Mouse (Mus musculus) embryo, embryonic 10 days (tissue): ENCODE results near the gene Foxs1.
A peak's percentile ranks its signal among the peaks of the same experiment; 100 is the strongest.

Experiments
- DNase-seq: peaks from one replicate; pipeline ENCODE4 v3.0.0-alpha.2; 2015; ENCODE audit warnings: low spot score

The Foxs1 gene

GRCm38 (mm10) chr2:152928219-152928987 lies 4.6 kb downstream of the Foxs1 start:
- no peak for DNase-seq

GRCm38 (mm10) chr2:152927371-152927770 lies 5.6 kb downstream of the Foxs1 start:
- no peak for DNase-seq

- no peak for DNase-seq
Measured at GRCm38 (mm10) chr2:152926896-152927295, 6.1 kb downstream of the Foxs1 start.

GRCm38 (mm10) chr2:152925189-152925872 lies 7.7 kb downstream of the Foxs1 start:
- DNase-seq: peak; percentile 90

- no peak for DNase-seq
Measured at GRCm38 (mm10) chr2:152924543-152924942, 8.5 kb downstream of the Foxs1 start.

GRCm38 (mm10) chr2:152924128-152924527 lies 8.9 kb downstream of the Foxs1 start:
- DNase-seq: no peak

GRCm38 (mm10) chr2:152923621-152924020 lies 9.4 kb downstream of the Foxs1 start:
- DNase-seq: no peak

GRCm38 (mm10) chr2:152922376-152922775 lies 10.6 kb downstream of the Foxs1 start:
- peak; percentile 56 for DNase-seq

- DNase-seq: no peak
Measured at GRCm38 (mm10) chr2:152917671-152918070, 15.3 kb downstream of the Foxs1 start.

GRCm38 (mm10) chr2:152916111-152916510 lies 16.9 kb downstream of the Foxs1 start:
- no peak for DNase-seq

- no peak for DNase-seq
Measured at GRCm38 (mm10) chr2:152915453-152915852, 17.6 kb downstream of the Foxs1 start.

- DNase-seq: peak; percentile 95
Measured at GRCm38 (mm10) chr2:152914310-152915120, 18.5 kb downstream of the Foxs1 start.

- no peak for DNase-seq
Measured at GRCm38 (mm10) chr2:152913471-152913870, 19.5 kb downstream of the Foxs1 start.

GRCm38 (mm10) chr2:152911432-152911831 lies 21.6 kb downstream of the Foxs1 start:
- no peak for DNase-seq

- no peak for DNase-seq
Measured at GRCm38 (mm10) chr2:152911031-152911430, 22.0 kb downstream of the Foxs1 start, which contains the start of gene Mylk2. Mylk2 (plus strand) TSS chr2:152911352.

GRCm38 (mm10) chr2:152909848-152910247 lies 23.2 kb downstream of the Foxs1 start:
- no peak for DNase-seq

- DNase-seq: peak; percentile 43
Measured at GRCm38 (mm10) chr2:152907114-152907943, 25.7 kb downstream of the Foxs1 start.

- no peak for DNase-seq
Measured at GRCm38 (mm10) chr2:152906274-152907037, 26.6 kb downstream of the Foxs1 start.

GRCm38 (mm10) chr2:152905036-152905829 lies 27.8 kb downstream of the Foxs1 start:
- DNase-seq: peak; percentile 59

GRCm38 (mm10) chr2:152904127-152904643 lies 28.8 kb downstream of the Foxs1 start:
- no peak for DNase-seq
